15 mouse cellular contexts compared by ENCODE assay signal in genomic region chr2:153198485-153198884, GRCm38 (mm10). TPM values are rescaled to one million over a fixed set of nuclear protein-coding genes. Genes with fewer than 3 reads are reported as not detected.
DNase-seq lines count a peak whose midpoint lies in the region; ATAC-seq and TF ChIP-seq lines count a peak whose summit lies in the region.
"Had no signal": no experiment of that assay in that cellular context is flagged by ENCODE, and none has a peak within 500 bp of the region (broad histone marks: within the 10 kb centered on the region; RNA-seq: fewer than 3 reads in every experiment).

No protein-coding gene starts in this region.

- no peak overlapping the region for H3K4me3 ChIP-seq in embryonic facial prominence, embryonic 14.5 days (ENCODE audit: low read depth, low read length)
- H3K4me3 ChIP-seq in embryonic facial prominence, embryonic 10.5 days, result no peak overlapping the region
- no peak overlapping the region for H3K4me3 ChIP-seq in lung, adult 2 months (replicated peaks; ENCODE audit: extremely low read depth, low read depth, low read length)
- no peak overlapping the region for H3K4me3 ChIP-seq in heart, embryonic 15.5 days
- no peak overlapping the region for H3K4me3 ChIP-seq in midbrain, embryonic 13.5 days (replicated peaks)
- H3K4me3 ChIP-seq: forebrain, embryonic 13.5 days; midbrain, embryonic 12.5 days had no signal

- H3K9ac ChIP-seq in embryonic facial prominence, embryonic 14.5 days (ENCODE audit: low read depth, low read length), result no peak overlapping the region
- no peak overlapping the region for H3K9ac ChIP-seq in heart, embryonic 15.5 days
- H3K9ac ChIP-seq in midbrain, embryonic 13.5 days (replicated peaks), result no peak overlapping the region
- H3K9ac ChIP-seq: forebrain, embryonic 13.5 days; midbrain, embryonic 12.5 days had no signal

- no peak for TF ChIP-seq CTCF in lung, adult 2 months (IDR thresholded peaks at IDR 0.05; ENCODE audit: insufficient read depth, low read length)

- no peak overlapping the region for H3K4me2 ChIP-seq in embryonic facial prominence, embryonic 14.5 days (ENCODE audit: low read depth, low read length)
- no peak overlapping the region for H3K4me2 ChIP-seq in heart, embryonic 15.5 days
- no peak overlapping the region for H3K4me2 ChIP-seq in midbrain, embryonic 13.5 days (replicated peaks)
- H3K4me2 ChIP-seq: forebrain, embryonic 13.5 days; midbrain, embryonic 12.5 days had no signal

- no peaks in the 10 kb centered on the region for H3K4me1 ChIP-seq in embryonic facial prominence, embryonic 14.5 days (ENCODE audit: control insufficient read depth, insufficient read depth, low read length)
- H3K4me1 ChIP-seq in embryonic facial prominence, embryonic 10.5 days, result no peaks in the 10 kb centered on the region
- no peaks in the 10 kb centered on the region for H3K4me1 ChIP-seq in lung, adult 2 months (ENCODE audit: control insufficient read depth, insufficient read depth, low read length)
- peaks cover 8% of the 10 kb centered on the region for H3K4me1 ChIP-seq in heart, embryonic 15.5 days (replicated peaks)
- H3K4me1 ChIP-seq in midbrain, embryonic 13.5 days (replicated peaks), result peaks cover 3% of the 10 kb centered on the region; the same call in 1 of the 2 replicates
- H3K4me1 ChIP-seq: forebrain, embryonic 13.5 days; midbrain, embryonic 12.5 days had no signal

- peaks cover 86% of the 10 kb centered on the region for H3K36me3 ChIP-seq in embryonic facial prominence, embryonic 14.5 days (ENCODE audit: control insufficient read depth, insufficient read depth, low read length)
- peaks cover 84% of the 10 kb centered on the region for H3K36me3 ChIP-seq in embryonic facial prominence, embryonic 10.5 days (replicated peaks)
- H3K36me3 ChIP-seq in heart, embryonic 15.5 days, result peaks cover 73% of the 10 kb centered on the region
- H3K36me3 ChIP-seq in midbrain, embryonic 13.5 days, result peaks cover 81% of the 10 kb centered on the region

- H3K27me3 ChIP-seq in embryonic facial prominence, embryonic 14.5 days (replicated peaks; ENCODE audit: control insufficient read depth, insufficient read depth, low read length), result no peaks in the 10 kb centered on the region
- no peaks in the 10 kb centered on the region for H3K27me3 ChIP-seq in embryonic facial prominence, embryonic 10.5 days (replicated peaks; ENCODE audit: low read depth, poor library complexity, severe bottlenecking)
- no peaks in the 10 kb centered on the region for H3K27me3 ChIP-seq in heart, embryonic 15.5 days
- no peaks in the 10 kb centered on the region for H3K27me3 ChIP-seq in midbrain, embryonic 13.5 days
- H3K27me3 ChIP-seq: forebrain, embryonic 13.5 days; midbrain, embryonic 12.5 days had no signal

- no peaks in the 10 kb centered on the region for H3K9me3 ChIP-seq in embryonic facial prominence, embryonic 14.5 days (ENCODE audit: control insufficient read depth, low read length)
- no peaks in the 10 kb centered on the region for H3K9me3 ChIP-seq in embryonic facial prominence, embryonic 10.5 days
- H3K9me3 ChIP-seq in heart, embryonic 15.5 days (replicated peaks), result no peaks in the 10 kb centered on the region
- H3K9me3 ChIP-seq in midbrain, embryonic 13.5 days, result no peaks in the 10 kb centered on the region
- H3K9me3 ChIP-seq: forebrain, embryonic 13.5 days; midbrain, embryonic 12.5 days had no signal

- H3K27ac ChIP-seq in embryonic facial prominence, embryonic 14.5 days (replicated peaks; ENCODE audit: low read depth, low read length), result no peak overlapping the region
- no peak overlapping the region for H3K27ac ChIP-seq in embryonic facial prominence, embryonic 10.5 days (replicated peaks)
- no peak overlapping the region for H3K27ac ChIP-seq in heart, embryonic 15.5 days
- no peak overlapping the region for H3K27ac ChIP-seq in midbrain, embryonic 13.5 days
- H3K27ac ChIP-seq: forebrain, embryonic 13.5 days; kidney, postnatal 0 days; midbrain, embryonic 12.5 days had no signal

- peak; percentile 55; the same call in 1 of the 2 replicates for ATAC-seq in embryonic facial prominence, embryonic 14.5 days (ENCODE audit: low read depth)
- peak; percentile 50; the same call in 1 of the 2 replicates for ATAC-seq in heart, embryonic 15.5 days (replicated peaks; ENCODE audit: insufficient number of reproducible peaks, insufficient read depth, low FRiP score, low read depth)
- ATAC-seq in monocyte, adult 5-6 weeks (replicated peaks; ENCODE audit: insufficient number of reproducible peaks, low FRiP score, low TSS enrichment, poor library complexity, severe bottlenecking), result peak; percentile 82
- ATAC-seq in midbrain, embryonic 13.5 days, result no peak
- ATAC-seq: forebrain, embryonic 13.5 days; hindbrain, embryonic 16.5 days had no signal

- DNase-seq in embryonic facial prominence, embryonic 14.5 days (ENCODE audit: low spot score), result peak; percentile 14
- no peak for DNase-seq in embryonic facial prominence, embryonic 10.5 days (ENCODE audit: low spot score)
- peak; percentile 41 for DNase-seq in lung, postnatal 10 days
- no peak for DNase-seq in lung, adult 2 months
- no peak for DNase-seq in kidney, adult 8-10 months
- DNase-seq: adrenal gland, postnatal 10 days; retina, postnatal 1 day; spleen, adult 18-20 months had no signal

- WGBS in embryonic facial prominence, embryonic 14.5 days, result 67% methylated on average over 5 of the region's 5 CpGs
- 77% methylated on average over 5 of the region's 5 CpGs for WGBS in embryonic facial prominence, embryonic 10.5 days
- 51% methylated on average over 5 of the region's 5 CpGs for WGBS in lung, adult 2 months
- WGBS in heart, embryonic 15.5 days, result 29% methylated on average over 5 of the region's 5 CpGs
- WGBS in midbrain, embryonic 13.5 days, result 83% methylated on average over 5 of the region's 5 CpGs

- no peak for TF ChIP-seq POLR2A in lung, adult 2 months (IDR thresholded peaks at IDR 0.05; ENCODE audit: borderline replicate concordance, extremely low read depth, low read depth, low read length)

RNA-seq across cellular contexts. Expression of gene Tspyl3, which starts 26.8 kb away (rescaled TPM):
- 12.0 and 14.7 TPM in 2 replicates for polyA plus RNA-seq in embryonic facial prominence, embryonic 14.5 days (2014; fragmentation: Nextera tagmentation; extraction: Ambion mirVana)
- 8.3 and 10.1 TPM in 2 replicates for polyA plus RNA-seq in embryonic facial prominence, embryonic 10.5 days (2016; fragmentation: Nextera tagmentation; extraction: Ambion mirVana)
- 6.0 and 9.3 TPM in 2 replicates for polyA plus RNA-seq in lung, adult 2 months (2012; rRNA removed)
- 4.3 and 8.0 TPM in 2 replicates for polyA plus RNA-seq in heart, embryonic 15.5 days (2015; fragmentation: Nextera tagmentation; extraction: Ambion mirVana)
- 4.9 to 10.7 TPM (median 6.8 TPM) in 3 replicates for total RNA-seq in monocyte, adult 5-6 weeks (2017)
- polyA plus RNA-seq in midbrain, embryonic 13.5 days (2015; fragmentation: Nextera tagmentation; extraction: Ambion mirVana), result 22.3 and 23.5 TPM in 2 replicates

RNA-seq across cellular contexts. Expression of gene Tm9sf4, which starts 37.4 kb away (rescaled TPM):
- polyA plus RNA-seq in embryonic facial prominence, embryonic 14.5 days (2014; fragmentation: Nextera tagmentation; extraction: Ambion mirVana), result 97.9 and 100.0 TPM in 2 replicates
- 68.2 and 73.0 TPM in 2 replicates for polyA plus RNA-seq in embryonic facial prominence, embryonic 10.5 days (2016; fragmentation: Nextera tagmentation; extraction: Ambion mirVana)
- 32.7 and 45.8 TPM in 2 replicates for polyA plus RNA-seq in lung, adult 2 months (2012; rRNA removed)
- 54.6 and 62.4 TPM in 2 replicates for polyA plus RNA-seq in heart, embryonic 15.5 days (2015; fragmentation: Nextera tagmentation; extraction: Ambion mirVana)
- total RNA-seq in monocyte, adult 5-6 weeks (2017), result 97.2 to 110 TPM (median 108 TPM) in 3 replicates
- 78.6 and 80.0 TPM in 2 replicates for polyA plus RNA-seq in midbrain, embryonic 13.5 days (2015; fragmentation: Nextera tagmentation; extraction: Ambion mirVana)

RNA-seq across cellular contexts. Expression of gene Plagl2, which starts 42.7 kb away (rescaled TPM):
- polyA plus RNA-seq in embryonic facial prominence, embryonic 14.5 days (2014; fragmentation: Nextera tagmentation; extraction: Ambion mirVana), result 19.1 and 21.4 TPM in 2 replicates
- 25.6 and 28.1 TPM in 2 replicates for polyA plus RNA-seq in embryonic facial prominence, embryonic 10.5 days (2016; fragmentation: Nextera tagmentation; extraction: Ambion mirVana)
- polyA plus RNA-seq in lung, adult 2 months (2012; rRNA removed), result 7.8 and 12.4 TPM in 2 replicates
- polyA plus RNA-seq in heart, embryonic 15.5 days (2015; fragmentation: Nextera tagmentation; extraction: Ambion mirVana), result 7.6 and 11.6 TPM in 2 replicates
- 11.5 to 30.3 TPM (median 14.9 TPM) in 3 replicates for total RNA-seq in monocyte, adult 5-6 weeks (2017)
- polyA plus RNA-seq in midbrain, embryonic 13.5 days (2015; fragmentation: Nextera tagmentation; extraction: Ambion mirVana), result 10.1 and 10.8 TPM in 2 replicates

RNA-seq across cellular contexts. Expression of gene Pofut1, which starts 42.8 kb away (rescaled TPM):
- polyA plus RNA-seq in embryonic facial prominence, embryonic 14.5 days (2014; fragmentation: Nextera tagmentation; extraction: Ambion mirVana), result 10.8 and 11.7 TPM in 2 replicates
- 4.7 and 5.6 TPM in 2 replicates for polyA plus RNA-seq in embryonic facial prominence, embryonic 10.5 days (2016; fragmentation: Nextera tagmentation; extraction: Ambion mirVana)
- polyA plus RNA-seq in lung, adult 2 months (2012; rRNA removed), result 24.3 and 25.5 TPM in 2 replicates
- polyA plus RNA-seq in heart, embryonic 15.5 days (2015; fragmentation: Nextera tagmentation; extraction: Ambion mirVana), result 3.9 and 4.9 TPM in 2 replicates
- 20.5 to 26.9 TPM (median 23.2 TPM) in 3 replicates for total RNA-seq in monocyte, adult 5-6 weeks (2017)
- polyA plus RNA-seq in midbrain, embryonic 13.5 days (2015; fragmentation: Nextera tagmentation; extraction: Ambion mirVana), result 5.4 and 5.7 TPM in 2 replicates

Comparison
In these comparisons a context has a peak if more than half of its experiments do, and no peak if none do; other contexts are left out.
1. DNase-seq: peak in embryonic facial prominence, embryonic 14.5 days (single experiment) and lung, postnatal 10 days (single experiment); none in embryonic facial prominence, embryonic 10.5 days (single experiment), lung, adult 2 months (single experiment) and kidney, adult 8-10 months (0 of 2).